Mouse (Mus musculus) retina, adult 2 months (tissue): ENCODE data around the gene Swap70.

ENCODE experiments used
- DNase-seq: peaks from one replicate; pipeline ENCODE4 v3.0.0-alpha.2; 2012; ENCODE audit warnings: low read depth, low spot score

Swap70 gene

DNA sequence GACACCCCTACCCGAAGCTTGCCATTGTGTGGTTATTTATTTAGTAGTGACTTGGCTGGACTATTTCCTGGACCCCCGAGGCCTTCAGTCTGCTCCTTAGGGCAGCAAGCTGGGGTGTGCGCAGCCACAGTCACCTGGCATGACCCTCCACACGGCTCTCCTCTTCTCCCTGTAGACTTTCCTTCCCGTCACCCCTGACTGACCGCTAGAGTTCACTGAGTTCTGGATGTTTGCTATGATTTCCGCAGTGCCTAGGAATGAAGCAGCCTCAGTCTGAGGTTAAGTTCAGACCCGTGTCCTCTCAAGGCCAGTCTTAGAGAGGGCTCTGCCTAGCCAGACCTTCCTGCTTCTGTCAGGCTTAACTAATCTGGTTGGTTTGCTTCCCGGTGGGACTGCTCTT is 50.3 kb downstream of the Swap70 start:
- DNase-seq = no peak

DNA sequence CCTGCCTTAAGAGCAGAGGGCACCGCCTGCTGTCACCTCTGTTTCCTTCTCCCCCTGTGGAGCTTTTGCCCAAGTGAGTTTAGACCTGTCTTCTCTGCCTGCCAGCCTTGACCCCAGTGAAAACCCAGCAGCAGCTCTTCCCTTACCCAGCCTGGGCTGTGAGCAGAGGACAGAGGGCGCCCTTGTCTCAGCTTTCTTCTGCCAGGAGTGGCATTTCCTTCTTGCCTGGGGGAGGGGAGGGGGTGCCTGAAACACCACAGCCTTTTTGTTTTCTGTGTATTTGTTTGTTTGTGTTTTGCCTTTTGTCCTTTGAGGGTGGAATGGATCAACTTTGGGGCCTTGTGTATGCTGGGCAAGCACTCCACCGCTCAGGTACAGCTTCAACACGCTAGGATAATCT is 50.9 kb downstream of the Swap70 start:
- no peak for DNase-seq

DNA sequence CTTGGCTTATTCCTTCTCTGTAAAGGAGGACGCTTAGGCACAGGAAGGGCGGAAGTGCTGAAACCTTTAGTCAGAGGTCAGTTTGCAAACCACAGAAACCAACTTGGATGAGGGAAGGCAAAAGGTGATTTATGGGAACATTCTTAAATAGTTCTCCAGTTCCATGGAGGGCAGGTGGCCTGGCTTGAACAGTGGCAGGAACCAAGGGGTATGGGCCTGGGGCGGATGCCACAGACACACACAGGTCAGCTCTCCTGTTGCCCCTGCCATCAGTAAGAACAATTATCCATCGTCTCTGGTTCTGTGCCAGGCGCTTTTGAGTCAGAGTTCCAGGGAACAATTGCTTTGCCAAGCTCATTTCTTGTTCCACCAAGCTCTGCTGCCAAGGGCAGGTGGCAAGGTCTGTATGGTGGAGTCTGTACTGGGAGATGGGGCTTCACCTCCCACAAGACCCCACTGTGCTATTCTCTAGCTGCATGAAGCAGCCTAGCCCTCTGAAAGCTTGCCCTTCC is 56.3 kb downstream of the Swap70 start:
- no peak for DNase-seq

DNA sequence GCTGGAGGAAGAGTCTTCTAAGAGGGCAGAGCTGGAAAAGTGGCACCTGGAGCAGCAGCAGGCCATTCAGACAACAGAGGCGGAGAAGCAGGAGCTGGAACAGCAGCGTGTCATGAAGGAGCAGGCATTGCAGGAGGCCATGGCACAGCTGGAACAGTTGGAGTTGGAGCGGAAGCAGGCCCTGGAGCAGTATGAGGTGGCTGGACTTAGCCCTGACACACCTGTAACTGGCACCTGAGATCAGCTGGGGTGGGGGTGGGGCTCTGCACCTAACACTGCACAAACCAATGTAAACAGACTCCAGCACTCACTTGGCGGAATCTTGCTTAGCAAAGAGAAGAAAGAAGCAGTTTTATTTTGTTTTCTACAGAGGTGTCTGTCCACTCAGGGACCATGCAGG is 57.7 kb downstream of the Swap70 start:
- DNase-seq = no peak

DNA sequence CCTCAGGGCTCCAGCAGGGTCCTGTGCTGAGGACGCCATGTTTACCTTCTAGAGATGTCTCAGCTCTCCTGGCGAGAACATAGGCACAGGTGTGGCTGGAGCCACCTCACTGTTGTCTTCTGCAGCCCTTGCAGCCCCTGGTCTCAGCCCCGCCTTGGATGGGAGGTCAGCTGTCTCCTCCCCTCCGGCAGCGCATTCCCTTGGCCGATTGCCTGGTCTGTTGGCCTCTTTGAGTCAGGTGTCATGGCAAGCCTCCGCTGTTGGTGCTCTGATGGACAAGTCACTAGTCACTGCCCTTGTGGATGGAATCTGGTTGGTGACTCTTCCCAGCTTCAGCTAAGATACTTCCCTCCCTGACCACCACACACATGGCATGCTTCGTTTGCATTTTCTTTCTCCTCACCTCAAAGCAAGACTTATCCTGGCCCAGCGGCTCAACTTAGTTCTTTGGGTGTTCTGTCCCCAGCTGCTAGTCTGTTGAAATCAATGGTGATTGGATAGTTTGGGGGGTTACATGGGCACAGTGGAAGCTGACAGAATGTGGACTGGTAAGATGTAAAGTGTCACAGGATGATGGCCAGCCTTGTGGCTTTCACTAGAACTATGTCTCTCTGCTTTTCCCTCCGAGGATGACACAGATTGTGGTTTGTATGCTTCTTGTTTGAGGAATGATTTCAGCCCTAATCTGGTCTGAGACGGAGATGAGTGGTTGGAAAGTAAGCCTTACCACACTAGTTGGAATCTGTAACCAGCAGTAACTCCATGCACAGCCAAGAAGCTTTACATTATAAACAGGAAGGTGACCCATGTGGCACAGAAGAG is 60.1 kb downstream of the Swap70 start:
- no peak for DNase-seq

DNA sequence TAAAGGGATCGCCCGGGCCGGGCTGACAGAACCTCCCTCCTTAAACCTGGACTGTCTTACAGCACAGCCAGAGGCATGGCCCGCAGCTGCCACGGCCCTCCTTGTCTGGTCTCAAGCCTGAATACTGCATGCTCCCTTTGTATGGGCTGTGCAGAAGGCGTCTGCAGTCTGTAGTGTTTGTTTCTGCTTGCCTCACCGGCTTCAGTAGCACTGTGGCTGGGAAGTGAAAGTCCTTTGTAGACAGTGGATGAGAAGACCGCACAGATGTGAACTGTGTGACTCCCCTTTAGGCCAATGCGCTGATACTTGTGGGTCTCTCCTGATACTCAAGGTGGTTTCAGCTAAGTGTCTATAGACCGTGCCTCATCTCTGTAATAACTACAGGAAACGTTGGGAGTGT is 61.3 kb downstream of the Swap70 start:
- no peak for DNase-seq

DNA sequence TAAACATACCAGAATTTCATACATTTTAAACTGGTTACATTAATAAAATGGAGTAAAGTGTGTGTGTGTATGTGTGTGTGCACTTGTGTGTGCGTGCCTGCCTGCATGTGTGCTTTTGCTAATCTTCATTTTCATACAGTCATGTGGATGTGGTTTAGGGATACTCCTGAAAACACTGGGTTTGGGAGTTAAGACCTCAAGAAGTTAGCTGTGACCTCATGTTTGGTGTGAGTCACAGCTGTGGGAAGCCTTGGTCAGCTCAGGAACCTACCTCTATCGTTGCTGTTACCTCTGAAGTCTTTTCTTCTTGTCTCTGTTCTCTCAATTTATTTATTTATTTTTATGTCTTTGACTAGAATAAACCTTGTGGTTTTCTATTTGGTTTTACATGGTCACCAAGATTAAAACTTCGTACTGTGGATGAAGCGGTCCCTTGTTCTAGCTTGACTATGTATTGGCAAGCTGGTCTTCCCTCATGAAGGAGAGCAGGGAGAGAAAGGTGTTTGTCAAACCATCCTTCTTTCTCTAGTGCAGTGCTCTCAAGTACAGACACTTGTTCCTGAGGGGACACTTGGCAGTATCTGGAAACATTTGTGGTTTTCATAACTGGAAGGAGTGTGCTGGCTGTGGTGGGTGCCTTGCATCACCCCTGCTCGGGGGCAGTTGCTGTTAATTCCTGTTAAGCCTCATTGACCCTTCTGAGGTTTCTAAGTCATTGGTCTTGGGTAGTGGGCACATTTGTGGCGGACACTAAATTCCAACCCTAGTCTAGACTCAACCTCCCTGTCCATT is 62.2 kb downstream of the Swap70 start:
- no peak for DNase-seq

DNA sequence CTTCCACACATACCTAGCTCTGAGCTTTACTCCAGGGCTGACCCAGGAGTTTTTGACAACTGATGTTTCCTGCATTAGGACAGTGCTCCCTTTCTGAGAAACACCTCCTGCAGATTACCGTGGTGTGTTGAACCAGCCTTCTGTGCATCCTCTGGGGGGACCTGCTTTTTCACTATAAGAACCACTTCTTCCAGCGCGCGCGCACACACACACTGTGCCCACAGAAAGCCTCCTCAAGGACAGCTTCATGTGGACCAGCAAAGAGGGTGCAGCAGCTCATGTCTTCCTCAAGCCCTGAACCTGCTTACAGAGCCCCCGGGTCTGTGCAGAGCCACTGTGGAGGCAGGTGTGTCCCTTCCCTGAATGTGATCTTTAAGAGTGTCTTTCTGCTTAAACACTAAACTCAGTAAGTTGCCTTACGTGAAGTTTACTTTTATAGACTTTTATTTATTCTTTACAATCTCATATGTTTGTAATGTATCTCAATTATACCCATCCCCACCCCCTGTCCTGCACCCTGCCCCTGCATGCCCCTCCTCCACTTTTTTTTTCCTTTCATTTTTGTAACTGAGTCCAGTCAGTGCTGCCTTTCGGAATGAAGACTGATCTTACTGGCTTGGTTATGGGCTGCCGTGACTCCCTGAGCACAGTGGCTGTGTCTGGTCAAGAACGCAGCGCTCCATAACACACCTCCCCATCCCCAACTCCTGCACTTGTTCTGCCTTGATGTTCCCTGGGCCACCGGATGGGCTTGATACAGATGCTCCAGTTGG is 63.8 kb downstream of the Swap70 start:
- no peak for DNase-seq

DNA sequence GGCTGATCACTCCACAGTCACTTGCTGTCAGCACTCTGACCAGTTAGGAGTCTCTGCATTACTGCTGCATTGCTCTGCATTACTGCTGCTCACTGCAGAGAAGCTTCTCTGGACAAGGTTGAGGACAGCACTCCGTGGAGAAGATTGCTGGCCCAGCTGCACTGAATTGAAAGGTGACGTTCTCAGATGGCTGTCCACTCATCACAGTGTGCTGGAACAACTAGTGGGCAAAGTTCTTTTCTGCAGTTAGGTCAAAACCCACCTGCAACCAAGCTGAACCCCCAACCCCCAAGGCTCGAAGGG is 64.3 kb downstream of the Swap70 start:
- DNase-seq = no peak

DNA sequence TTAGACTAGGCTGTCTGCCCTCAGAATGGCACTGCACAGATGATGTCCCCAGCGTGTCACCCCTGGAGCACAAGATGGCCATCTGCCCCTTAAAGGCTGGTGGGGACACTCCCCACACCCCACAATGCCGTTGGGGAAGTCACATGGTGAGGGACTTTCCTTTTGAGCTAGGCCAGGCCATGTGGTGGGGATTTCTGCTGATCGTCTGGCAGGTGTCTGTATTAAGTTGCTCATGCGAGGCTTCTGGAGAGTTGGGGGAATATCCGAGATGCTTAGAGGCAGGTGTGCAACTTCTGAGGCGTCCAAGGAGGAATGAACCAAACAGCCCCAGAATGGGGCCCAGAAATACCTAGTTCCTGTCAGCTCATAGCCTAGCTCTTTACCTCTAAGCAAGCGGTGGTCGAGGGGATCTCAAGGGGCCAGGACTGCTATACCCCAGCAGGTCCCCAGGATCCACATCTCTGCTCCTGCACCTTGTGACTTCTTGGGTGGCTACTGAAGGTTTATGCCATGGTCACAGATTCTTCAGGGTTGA is 64.8 kb downstream of the Swap70 start:
- DNase-seq = no peak

DNA sequence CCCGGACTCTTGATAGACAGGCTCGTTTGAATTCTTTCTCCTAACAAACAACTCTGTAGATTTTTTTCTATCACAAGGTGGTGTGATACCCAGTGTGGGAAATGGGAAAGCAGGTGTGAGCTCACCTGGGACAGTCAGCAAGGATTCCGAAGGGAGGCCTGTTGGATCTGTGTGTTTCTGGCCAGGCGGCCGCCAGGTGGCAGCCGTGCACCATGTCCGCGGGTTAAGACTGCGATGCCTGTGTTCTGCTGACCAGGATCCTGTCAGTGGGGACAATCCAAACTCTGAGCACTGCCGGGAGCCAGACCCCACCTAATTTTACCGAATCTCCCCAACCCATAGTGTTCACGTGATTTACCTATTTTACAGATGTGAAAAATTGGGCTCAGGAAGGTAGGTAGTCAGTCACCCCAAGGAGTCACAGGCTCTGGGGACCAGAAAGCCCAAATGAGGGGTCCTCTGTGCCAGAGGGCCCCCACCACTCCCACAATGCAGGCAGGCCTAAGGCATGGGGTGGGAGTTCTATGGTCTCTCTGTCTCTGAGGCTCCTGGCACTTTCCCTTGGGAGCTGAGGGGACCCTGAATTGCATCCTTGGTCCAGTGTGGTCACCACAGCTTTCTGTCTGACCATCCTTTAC is 65.4 kb downstream of the Swap70 start:
- peak; percentile 48 for DNase-seq

DNA sequence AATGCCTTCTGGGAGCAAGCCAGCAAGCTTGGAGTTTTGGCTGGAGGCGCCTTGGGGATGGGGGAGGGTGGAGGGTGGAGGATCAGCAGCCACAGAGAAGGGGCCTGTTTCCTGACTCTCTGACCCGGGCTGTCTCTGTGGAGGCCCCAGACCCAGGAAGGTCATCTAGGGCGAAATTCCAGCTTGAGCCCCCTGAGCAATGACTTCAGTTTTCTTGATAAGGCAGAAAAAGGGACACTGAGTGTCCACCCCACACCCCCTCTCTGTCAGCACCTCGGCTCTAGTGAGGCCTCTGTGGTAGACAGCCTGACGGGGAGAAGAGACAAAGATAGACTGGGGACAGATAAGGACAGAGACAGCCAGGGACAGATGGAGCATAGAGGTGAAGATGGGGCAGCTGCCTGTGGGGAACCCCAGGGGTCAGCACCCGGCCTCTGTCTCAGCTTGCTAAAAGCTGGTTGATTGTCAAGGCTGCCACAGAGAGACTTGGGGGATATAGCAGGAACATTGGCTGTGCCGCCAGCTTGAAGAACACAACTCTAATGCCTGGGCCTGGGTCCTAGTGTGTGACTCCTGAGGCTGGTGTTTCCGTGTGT is 66.1 kb downstream of the Swap70 start:
- DNase-seq = no peak

DNA sequence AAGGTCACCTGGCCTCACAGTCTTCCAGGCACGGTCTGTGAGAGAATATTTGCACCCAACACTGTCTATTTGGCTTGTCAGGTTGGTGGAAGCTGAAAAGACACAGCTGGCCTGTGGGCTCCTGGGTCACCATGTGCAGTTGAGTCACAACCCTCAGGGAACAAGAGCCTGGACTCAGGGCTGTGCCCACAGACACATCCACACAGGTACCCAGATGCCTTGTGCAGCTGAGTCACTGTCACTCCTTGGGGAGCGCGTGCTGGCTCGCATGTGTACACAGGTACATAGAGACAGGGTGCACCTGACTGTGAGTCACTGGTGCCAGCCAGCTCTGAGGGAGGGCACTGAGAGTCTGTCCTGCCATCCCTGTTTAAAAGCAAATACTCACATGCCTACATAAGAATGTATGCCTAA is 66.7 kb downstream of the Swap70 start:
- no peak for DNase-seq

DNA sequence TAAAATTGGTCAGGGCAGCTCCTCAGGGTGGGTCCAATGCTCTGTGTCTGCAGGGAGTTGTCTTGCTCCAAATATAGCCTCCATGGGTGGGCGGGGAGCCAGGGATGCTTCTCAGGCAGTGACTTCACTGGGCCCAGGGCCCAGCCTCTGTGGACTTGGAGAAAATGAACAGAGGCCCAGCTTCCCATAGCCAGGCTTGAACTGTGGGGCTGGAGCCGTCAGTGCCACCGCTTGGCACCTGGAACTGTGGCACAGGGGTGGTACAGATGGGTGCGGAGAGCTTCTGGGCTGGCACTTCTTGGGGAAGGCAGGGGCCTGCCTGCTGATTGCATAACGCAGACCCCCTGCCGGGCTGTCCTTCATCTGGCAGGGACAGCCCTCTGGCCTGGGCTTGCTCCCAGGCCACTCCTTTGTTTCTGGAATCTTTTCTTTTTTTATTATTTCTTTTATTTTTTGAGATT is 67.2 kb downstream of the Swap70 start:
- DNase-seq = no peak

DNA sequence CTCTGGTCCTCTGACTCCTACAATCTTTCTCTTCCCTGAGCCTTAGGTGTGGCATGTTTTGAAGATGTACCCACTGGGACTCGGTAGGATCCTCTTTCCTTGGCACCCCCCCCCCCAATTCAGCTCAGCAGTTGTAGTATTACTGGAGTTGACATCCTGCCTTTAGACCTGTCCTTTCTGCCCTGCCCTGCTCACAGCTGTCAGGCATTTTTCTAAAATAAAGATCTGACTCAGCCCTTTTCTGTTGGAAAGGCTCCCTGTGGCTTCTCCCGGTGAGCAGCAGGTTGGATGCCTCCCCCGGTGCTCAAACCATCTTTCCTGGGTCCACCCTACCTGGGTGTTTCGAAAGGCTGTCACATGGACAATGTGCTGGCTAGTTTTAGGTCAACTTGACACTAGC is 68.1 kb downstream of the Swap70 start:
- DNase-seq = no peak

DNA sequence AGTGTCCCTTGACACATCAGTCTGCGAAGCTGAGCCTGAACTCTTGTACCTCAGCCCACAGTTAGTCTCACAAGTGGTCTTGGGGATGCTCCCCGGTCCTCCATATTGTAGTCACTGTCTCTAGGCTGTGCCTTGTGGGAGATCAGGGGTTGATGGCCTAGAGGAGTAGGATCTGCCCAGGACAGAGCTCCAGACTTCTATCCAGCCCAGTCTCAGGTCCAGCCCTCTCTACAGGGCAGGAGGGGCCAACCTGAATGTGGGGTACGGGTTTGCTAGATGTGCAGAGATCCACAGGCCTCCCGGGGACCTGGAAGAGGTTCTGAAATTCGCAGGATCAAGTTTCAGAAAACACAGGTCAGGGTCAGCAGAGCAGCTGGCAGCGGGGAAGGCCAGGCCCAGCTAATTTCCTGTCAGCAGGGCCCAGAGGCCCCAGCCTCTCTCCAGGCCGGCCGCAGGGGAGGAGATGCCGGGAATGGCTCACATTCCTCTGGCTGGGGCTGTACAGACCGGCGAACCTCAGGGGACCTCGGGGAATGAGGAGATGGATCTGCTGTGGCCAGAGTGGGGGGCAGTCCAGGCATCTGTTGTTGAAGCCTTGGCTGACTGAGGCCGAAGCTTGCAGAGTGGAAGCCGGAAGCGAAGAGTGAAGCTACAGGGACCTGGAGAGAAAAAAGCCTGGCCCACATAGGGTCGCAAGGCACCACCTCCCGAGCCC is 75.5 kb downstream of the Swap70 start:
- DNase-seq = no peak

DNA sequence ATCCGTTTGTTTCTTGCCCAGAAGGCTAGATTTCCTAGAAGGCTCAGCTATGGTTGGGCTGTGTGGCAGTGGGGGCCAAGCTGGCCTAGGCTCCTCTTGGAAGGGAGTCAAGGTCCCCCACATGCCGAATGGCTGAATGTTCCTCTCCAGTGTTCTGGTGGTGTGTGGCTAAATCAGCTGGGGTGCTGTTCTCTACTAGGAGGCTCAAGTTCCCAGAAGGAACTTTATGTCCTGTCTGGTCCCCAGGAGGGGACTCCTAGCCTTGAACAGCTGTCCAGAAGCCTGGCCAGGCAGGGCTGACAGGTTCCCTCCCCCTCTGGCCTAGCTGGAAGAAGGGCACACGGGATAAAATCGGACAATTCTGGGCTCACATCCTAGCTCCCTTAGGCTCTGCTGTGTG is 76.1 kb downstream of the Swap70 start:
- no peak for DNase-seq

DNA sequence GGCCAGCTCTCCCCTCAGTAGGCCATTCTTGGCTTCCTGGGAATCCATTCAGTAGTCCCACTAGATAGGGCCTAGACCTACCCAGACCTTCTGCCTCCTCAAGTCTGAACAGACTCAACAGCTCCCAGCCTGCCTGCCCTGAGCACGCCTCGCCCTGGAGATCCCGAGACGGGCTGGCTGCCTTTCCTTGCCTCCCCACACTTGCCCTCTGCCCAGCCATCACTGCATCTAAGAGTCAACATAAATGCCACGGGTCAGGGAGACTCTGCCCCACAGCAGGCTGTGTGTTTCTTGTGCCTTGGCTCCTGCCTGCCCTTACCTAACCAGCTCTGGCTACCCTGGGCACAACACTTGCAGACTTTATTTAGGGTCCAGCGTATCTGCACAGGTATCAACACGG is 76.6 kb downstream of the Swap70 start:
- no peak for DNase-seq

DNA sequence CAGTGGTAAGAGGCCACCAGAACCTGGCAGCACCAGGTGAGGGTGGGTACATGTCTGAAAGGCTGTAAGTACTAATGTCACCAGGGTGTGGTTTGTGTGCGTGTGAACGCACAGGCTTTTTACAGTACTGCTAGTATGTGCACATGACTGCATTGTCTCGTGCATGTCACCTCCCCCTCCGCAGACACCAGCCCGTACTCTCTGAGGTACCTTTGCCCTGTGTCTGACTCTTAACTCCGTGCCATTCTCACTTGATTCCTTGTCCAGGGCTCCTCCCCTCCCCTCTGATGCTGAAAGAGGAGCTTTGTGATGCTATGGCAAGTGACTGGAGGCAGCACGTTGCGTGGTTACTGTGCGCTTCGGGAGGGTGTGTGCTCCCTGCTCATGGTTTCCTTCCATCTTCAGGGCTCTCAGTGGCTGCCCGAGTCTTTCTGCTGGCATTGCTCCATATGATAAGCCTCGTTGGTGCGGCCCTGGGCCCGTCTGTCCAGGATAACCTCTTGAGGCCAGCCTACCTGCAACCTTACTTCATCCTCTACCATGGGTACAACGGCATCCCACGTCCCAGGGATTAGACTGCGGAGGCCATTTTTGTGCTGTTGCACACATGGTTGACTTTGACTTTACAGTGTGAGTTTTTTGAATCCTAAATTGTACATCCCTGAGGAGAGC is 77.4 kb downstream of the Swap70 start:
- no peak for DNase-seq

DNA sequence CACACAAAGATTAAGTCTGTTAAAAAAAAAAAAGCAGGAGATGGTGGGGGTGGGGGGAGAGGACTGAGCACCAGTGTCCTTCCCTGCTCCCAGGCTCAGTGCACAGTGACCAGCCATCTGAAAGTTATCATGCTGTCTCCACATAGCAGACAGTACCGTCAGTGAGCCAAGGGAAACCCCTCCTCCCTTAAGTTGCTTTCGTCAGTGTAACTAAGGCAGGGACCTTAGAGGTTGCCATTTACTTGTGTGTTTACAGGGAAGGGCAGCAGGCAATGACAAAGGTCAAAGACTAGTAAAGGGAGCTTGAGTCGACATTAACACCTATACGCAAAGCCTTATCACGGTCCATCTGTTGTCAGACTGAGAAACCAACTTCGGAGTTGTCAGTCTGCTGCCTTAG is 81.4 kb downstream of the Swap70 start:
- DNase-seq = no peak
